Mouse (Mus musculus) kidney, adult 11 months (tissue): ENCODE measurements at regions not wholly inside any gene's neighbourhood (a gene's known extent, or its start where the extent isn't known, plus 50 kb on each side); places are given as distances from the start of the nearest gene placed in this dataset.
"Not testable (repeated sequence)": the region's sequence is repeated elsewhere in the genome, so short reads cannot be mapped to it uniquely, and the experiment has no call there.

ENCODE experiments used
- DNase-seq: peaks from one replicate; pipeline ENCODE4 v3.0.0; 2022

- DNase-seq = no peak
Measured at GRCm38 (mm10) chr1:152239376-152239775, 147.1 kb downstream of the Tsen15 start.

- no peak for DNase-seq
Measured at GRCm38 (mm10) chr1:152235212-152235792, 145.4 kb upstream of the 1700025G04Rik start.

- DNase-seq = no peak
Measured at GRCm38 (mm10) chr1:152234716-152235115, 144.8 kb upstream of the 1700025G04Rik start.

GRCm38 (mm10) chr1:152231717-152232202 lies 141.8 kb upstream of the 1700025G04Rik start:
- DNase-seq = no peak

- no peak for DNase-seq
Measured at GRCm38 (mm10) chr1:152229709-152230108, 139.8 kb upstream of the 1700025G04Rik start.

GRCm38 (mm10) chr1:152226049-152226448 lies 136.1 kb upstream of the 1700025G04Rik start:
- no peak for DNase-seq

- peak; percentile 17 for DNase-seq
Measured at GRCm38 (mm10) chr1:152223666-152224065, 133.7 kb upstream of the 1700025G04Rik start.

- no peak for DNase-seq
Measured at GRCm38 (mm10) chr1:152220804-152221565, 131.1 kb upstream of the 1700025G04Rik start.

- not testable (repeated sequence) for DNase-seq
Measured at GRCm38 (mm10) chr1:152219752-152220151, 129.8 kb upstream of the 1700025G04Rik start.

GRCm38 (mm10) chr1:152217404-152217803 lies 127.5 kb upstream of the 1700025G04Rik start:
- no peak for DNase-seq

GRCm38 (mm10) chr1:152214376-152214775 lies 124.5 kb upstream of the 1700025G04Rik start:
- no peak for DNase-seq

- DNase-seq = no peak
Measured at GRCm38 (mm10) chr1:152203187-152203586, 113.3 kb upstream of the 1700025G04Rik start.

- DNase-seq = no peak
Measured at GRCm38 (mm10) chr1:152188700-152189099, 98.8 kb upstream of the 1700025G04Rik start.

- DNase-seq = no peak
Measured at GRCm38 (mm10) chr1:152184956-152185355, 95.0 kb upstream of the 1700025G04Rik start.

GRCm38 (mm10) chr1:152176267-152176970 lies 86.5 kb upstream of the 1700025G04Rik start:
- no peak for DNase-seq

- DNase-seq = no peak
Measured at GRCm38 (mm10) chr1:152175691-152176090, 85.8 kb upstream of the 1700025G04Rik start.

- no peak for DNase-seq
Measured at GRCm38 (mm10) chr1:152174464-152174863, 84.5 kb upstream of the 1700025G04Rik start.

GRCm38 (mm10) chr1:152171034-152171790 lies 81.3 kb upstream of the 1700025G04Rik start:
- DNase-seq = no peak

- no peak for DNase-seq
Measured at GRCm38 (mm10) chr1:152170583-152170982, 80.7 kb upstream of the 1700025G04Rik start.

GRCm38 (mm10) chr1:152169508-152169907 lies 79.6 kb upstream of the 1700025G04Rik start:
- DNase-seq = no peak

- DNase-seq = peak; percentile 28
Measured at GRCm38 (mm10) chr1:152168284-152168683, 78.4 kb upstream of the 1700025G04Rik start.

GRCm38 (mm10) chr1:152167716-152168115 lies 77.8 kb upstream of the 1700025G04Rik start:
- DNase-seq = no peak

GRCm38 (mm10) chr1:152165490-152165905 lies 75.6 kb upstream of the 1700025G04Rik start:
- DNase-seq = no peak
